Mouse (Mus musculus): Measurements from ENCODE around the gene Dock2. TPM values are rescaled to one million over a fixed set of nuclear protein-coding genes. Genes with fewer than 3 reads are reported as not detected.

Gene Dock2
- total and polyA plus RNA-seq, 3 experiments = 60.9 to 101 (median 77.9) TPM

GRCm38 (mm10) chr11:34826940-34827339 is 43.2 kb upstream of the Dock2 start:
- no peak overlapping the region for H3K4me3 ChIP-seq (ENCODE audit: control insufficient read depth in 1 of 2, insufficient read depth in 1 of 2, low read depth in 2 of 2, low read length in 2 of 2)
- peak; percentile 49 for DNase-seq (ENCODE audit: low read depth, low spot score)
- H3K79me2 ChIP-seq (ENCODE audit: control insufficient read depth, insufficient read depth, low read length, poor library complexity) = peaks cover 11% of the 10 kb centered on the region
- no peaks in the 10 kb centered on the region for H3K9me3 ChIP-seq (replicated peaks; ENCODE audit: insufficient read depth, low read length)
- peak; percentile 68; the same call in 1 of the 2 replicates for TF ChIP-seq USF1 (IDR thresholded peaks at IDR 0.05; ENCODE audit: low read depth, low read length)
- peak; percentile 78 for TF ChIP-seq ETS1 (IDR thresholded peaks at IDR 0.05; ENCODE audit: low read depth, low read length)
- TF ChIP-seq JUND (IDR thresholded peaks at IDR 0.05; ENCODE audit: low read depth, low read length) = 0 out of 2 replicates have a peak, but pooled peaks have one; percentile 26
- TF ChIP-seq MAX (IDR thresholded peaks at IDR 0.05; ENCODE audit: low read length) = peak; percentile 13; the same call in 1 of the 2 replicates
- TF ChIP-seq EP300 (IDR thresholded peaks at IDR 0.05; ENCODE audit: low read depth in 1 of 2, low read length in 2 of 2) = no peak
- no peak for TF ChIP-seq ZNF384 (IDR thresholded peaks at IDR 0.05; ENCODE audit: low read depth, low read length)
- TF ChIP-seq USF2 (IDR thresholded peaks at IDR 0.05; ENCODE audit: borderline replicate concordance in 1 of 2, insufficient read depth in 1 of 2, low read depth in 1 of 2, low read length in 2 of 2) = 0 out of 4 replicates have a peak, but pooled peaks of 1 of the 2 experiments have one; percentile 14
- peak; percentile 66; the same call in 1 of the 2 replicates for TF ChIP-seq BHLHE40 (IDR thresholded peaks at IDR 0.05; ENCODE audit: borderline replicate concordance, low read depth, low read length)
- no peak for TF ChIP-seq RAD21 (IDR thresholded peaks at IDR 0.05; ENCODE audit: low read depth, low read length)
- peak overlapping the region; percentile 24; the same call in 1 of the 2 replicates for H3K27ac ChIP-seq (ENCODE audit: control insufficient read depth, low read depth, low read length)
- peaks cover 0 to 3% of the 10 kb centered on the region in 2 experiments; a peak in 2 of 4 replicates for H3K4me1 ChIP-seq (ENCODE audit: control insufficient read depth in 1 of 2, insufficient read depth in 2 of 2, low read length in 2 of 2)
- H3K36me3 ChIP-seq (ENCODE audit: control insufficient read depth in 1 of 2, insufficient read depth in 2 of 2, low read length in 2 of 2) = peaks cover 3 to 22% of the 10 kb centered on the region in 2 experiments; a peak in 3 of 4 replicates
- no peaks in the 10 kb centered on the region for H3K27me3 ChIP-seq (ENCODE audit: control insufficient read depth in 1 of 2, insufficient read depth in 2 of 2, low read length in 2 of 2)
- H3K9ac ChIP-seq (ENCODE audit: control insufficient read depth, low read depth, low read length, poor library complexity, severe bottlenecking) = no peak overlapping the region

GRCm38 (mm10) chr11:34824791-34825190 is 41.1 kb upstream of the Dock2 start:
- DNase-seq (ENCODE audit: low read depth, low spot score) = no peak
- H3K27ac ChIP-seq (ENCODE audit: control insufficient read depth, low read depth, low read length) = no peak overlapping the region
- no peak for TF ChIP-seq ZC3H11A (IDR thresholded peaks at IDR 0.05; ENCODE audit: low read depth, low read length)
- TF ChIP-seq POLR2A (IDR thresholded peaks at IDR 0.05; ENCODE audit: control insufficient read depth in 1 of 2, insufficient read depth in 1 of 2, low read depth in 1 of 2, low read length in 2 of 2, poor library complexity in 1 of 2) = no peak
- TF ChIP-seq RCOR1 (IDR thresholded peaks at IDR 0.05; ENCODE audit: low read depth, low read length) = no peak
- no peak for TF ChIP-seq TBP (IDR thresholded peaks at IDR 0.05; ENCODE audit: low read depth, low read length)
- TF ChIP-seq JUND (IDR thresholded peaks at IDR 0.05; ENCODE audit: low read depth, low read length) = no peak
- no peak for TF ChIP-seq ZNF384 (IDR thresholded peaks at IDR 0.05; ENCODE audit: low read depth, low read length)
- no peak for TF ChIP-seq RAD21 (IDR thresholded peaks at IDR 0.05; ENCODE audit: low read depth, low read length)
- H3K4me3 ChIP-seq (ENCODE audit: control insufficient read depth in 1 of 2, insufficient read depth in 1 of 2, low read depth in 2 of 2, low read length in 2 of 2) = no peak overlapping the region
- H3K9ac ChIP-seq (ENCODE audit: control insufficient read depth, low read depth, low read length, poor library complexity, severe bottlenecking) = no peak overlapping the region
- H3K79me2 ChIP-seq (ENCODE audit: control insufficient read depth, insufficient read depth, low read length, poor library complexity) = no peaks in the 10 kb centered on the region
- no peaks in the 10 kb centered on the region for H3K9me3 ChIP-seq (replicated peaks; ENCODE audit: insufficient read depth, low read length)
- peaks cover 0 to 37% of the 10 kb centered on the region in 2 experiments; a peak in 2 of 4 replicates for H3K36me3 ChIP-seq (ENCODE audit: control insufficient read depth in 1 of 2, insufficient read depth in 2 of 2, low read length in 2 of 2)
- H3K4me1 ChIP-seq (ENCODE audit: control insufficient read depth in 1 of 2, insufficient read depth in 2 of 2, low read length in 2 of 2) = peaks cover 0 to 3% of the 10 kb centered on the region in 2 experiments; a peak in 2 of 4 replicates
- H3K27me3 ChIP-seq (ENCODE audit: control insufficient read depth in 1 of 2, insufficient read depth in 2 of 2, low read length in 2 of 2) = no peaks in the 10 kb centered on the region

GRCm38 (mm10) chr11:34814767-34815166 is 31.1 kb upstream of the Dock2 start:
- DNase-seq (ENCODE audit: low read depth, low spot score) = peak; percentile 81
- Histone ChIP-seq H3K79me2 (ENCODE audit: control insufficient read depth, insufficient read depth, low read length, poor library complexity) (no peaks in the 10 kb centered on the region), H3K4me3 (ENCODE audit: control insufficient read depth in 1 of 2, insufficient read depth in 1 of 2, low read depth in 2 of 2, low read length in 2 of 2) (no peak overlapping the region), H3K9me3 (replicated peaks; ENCODE audit: insufficient read depth, low read length) (no peaks in the 10 kb centered on the region), H3K4me1 (ENCODE audit: control insufficient read depth in 1 of 2, insufficient read depth in 2 of 2, low read length in 2 of 2) (no peaks in the 10 kb centered on the region), H3K36me3 (ENCODE audit: control insufficient read depth in 1 of 2, insufficient read depth in 2 of 2, low read length in 2 of 2) (peaks cover 0 to 34% of the 10 kb centered on the region in 2 experiments; a peak in 2 of 4 replicates), H3K9ac (ENCODE audit: control insufficient read depth, low read depth, low read length, poor library complexity, severe bottlenecking) (no peak overlapping the region), H3K27me3 (ENCODE audit: control insufficient read depth in 1 of 2, insufficient read depth in 2 of 2, low read length in 2 of 2) (no peaks in the 10 kb centered on the region), H3K27ac (ENCODE audit: control insufficient read depth, low read depth, low read length) (no peak overlapping the region)
- TF ChIP-seq NELFE (IDR thresholded peaks at IDR 0.05; ENCODE audit: low read depth, low read length) (no peak), RCOR1 (IDR thresholded peaks at IDR 0.05; ENCODE audit: low read depth, low read length) (no peak), ZKSCAN1 (IDR thresholded peaks at IDR 0.05; ENCODE audit: low read depth, low read length) (peak; percentile 74; the same call in 1 of the 2 replicates), CTCF (IDR thresholded peaks at IDR 0.05 in 2 of 3, conservative IDR thresholded peaks at IDR 0.05 in 1 of 3; ENCODE audit: control insufficient read depth in 1 of 3, insufficient read depth in 1 of 3, low read depth in 2 of 3, low read length in 3 of 3, poor library complexity in 1 of 3, severe bottlenecking in 1 of 3) (peak; percentile 33 to 77 (median 61)), SIN3A (IDR thresholded peaks at IDR 0.05; ENCODE audit: low read length) (no peak), GATA1 (IDR thresholded peaks at IDR 0.05; ENCODE audit: low read depth, low read length) (no peak), UBTF (IDR thresholded peaks at IDR 0.05; ENCODE audit: borderline replicate concordance, insufficient read depth, low read depth, low read length) (no peak), POLR2AphosphoS5 (IDR thresholded peaks at IDR 0.05; ENCODE audit: borderline replicate concordance, low read depth, low read length) (no peak), TAL1 (IDR thresholded peaks at IDR 0.05; ENCODE audit: low read length) (no peak), SMC3 (IDR thresholded peaks at IDR 0.05; ENCODE audit: low read depth, low read length) (peak; percentile 67), ZC3H11A (IDR thresholded peaks at IDR 0.05; ENCODE audit: low read depth, low read length) (peak; percentile 59), ELF1 (IDR thresholded peaks at IDR 0.05; ENCODE audit: low read depth, low read length) (no peak), RAD21 (IDR thresholded peaks at IDR 0.05; ENCODE audit: low read depth, low read length) (peak; percentile 85), HCFC1 (IDR thresholded peaks at IDR 0.05; ENCODE audit: low read depth, low read length) (0 out of 2 replicates have a peak, but pooled peaks have one; percentile 23), E2F4 (IDR thresholded peaks at IDR 0.05; ENCODE audit: borderline replicate concordance, low read depth, low read length) (no peak)

Data from MEL (cell line).